Mouse (Mus musculus) activated CD4-positive, CD25-positive, alpha-beta regulatory T cell, adult 4 months (primary cell): ENCODE data around the gene Gcnt2. TPM values are rescaled to one million over a fixed set of nuclear protein-coding genes. Genes with fewer than 3 reads are reported as not detected.
"Not testable (repeated sequence)": the region's sequence is repeated elsewhere in the genome, so short reads cannot be mapped to it uniquely, and the experiment has no call there.

Source experiments
- ATAC-seq: one replicate; pipeline ENCODE4 v1.8.0; 2017
- polyA plus RNA-seq, 2 experiments: library from polyadenylated mRNA; unstranded; fragments of 100-300 nt; shearing (Covaris generic); gene quantifications; one replicate each; pipeline ENCODE4 v1.2.1; 2017

The Gcnt2 gene
- polyA plus RNA-seq, 2 experiments from 2014 or later: 0.12 TPM; not detected in 1

GRCm38 (mm10) chr13:40944346-40944745 is 84.8 kb downstream of the Gcnt2 start:
- no peak for ATAC-seq

DNA sequence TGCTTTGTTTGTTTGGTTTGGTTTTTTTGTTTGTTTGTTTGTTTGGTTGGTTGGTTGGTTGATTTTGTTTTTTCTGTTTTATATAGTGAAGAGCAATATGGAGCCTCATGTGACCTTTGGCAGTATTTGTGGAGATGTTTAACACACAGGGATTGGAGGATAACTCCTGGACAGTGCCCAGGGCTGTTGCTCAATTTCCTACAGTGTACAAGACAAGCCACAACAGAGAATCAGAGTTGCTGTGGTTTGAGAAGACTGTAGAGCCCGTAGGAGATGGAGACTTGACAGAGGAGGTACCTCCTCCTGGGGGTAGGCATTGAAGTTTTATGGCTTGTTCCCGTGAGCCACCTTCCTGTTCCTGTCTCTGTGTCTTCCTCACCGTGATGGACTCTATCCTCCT is 87.0 kb downstream of the Gcnt2 start:
- no peak for ATAC-seq

- no peak for ATAC-seq
These were observed 88.1 kb downstream of the Gcnt2 start for GRCm38 (mm10) chr13:40947538-40948205.

DNA sequence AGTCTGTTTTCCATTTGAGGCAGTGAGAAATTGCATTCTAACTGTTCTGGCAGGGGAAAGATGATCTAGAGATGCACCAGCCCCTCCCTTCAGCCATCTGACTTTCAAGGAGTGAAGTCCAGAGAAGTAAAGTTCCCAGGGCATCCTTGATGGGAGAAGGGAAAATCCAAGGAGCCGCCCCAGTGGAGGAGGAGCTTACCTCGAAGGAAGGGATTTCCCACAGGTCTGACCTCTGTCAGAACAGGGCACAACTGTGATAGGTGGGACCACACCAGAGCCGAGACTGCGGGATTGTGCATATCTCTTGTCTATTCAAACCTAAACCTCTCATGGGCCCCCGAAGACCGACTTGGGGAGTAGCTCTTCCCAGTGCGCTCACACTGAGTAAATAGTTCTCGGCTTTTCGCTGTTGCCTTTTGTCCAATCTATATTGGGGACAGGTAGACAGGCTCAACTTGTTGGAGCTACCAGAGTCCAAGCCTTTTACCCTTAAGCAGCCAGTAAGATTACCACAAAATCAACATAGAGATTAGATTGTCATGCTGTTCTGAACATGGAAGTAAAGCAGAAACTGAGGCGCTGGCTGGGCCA is 91.9 kb downstream of the Gcnt2 start:
- no peak for ATAC-seq

DNA sequence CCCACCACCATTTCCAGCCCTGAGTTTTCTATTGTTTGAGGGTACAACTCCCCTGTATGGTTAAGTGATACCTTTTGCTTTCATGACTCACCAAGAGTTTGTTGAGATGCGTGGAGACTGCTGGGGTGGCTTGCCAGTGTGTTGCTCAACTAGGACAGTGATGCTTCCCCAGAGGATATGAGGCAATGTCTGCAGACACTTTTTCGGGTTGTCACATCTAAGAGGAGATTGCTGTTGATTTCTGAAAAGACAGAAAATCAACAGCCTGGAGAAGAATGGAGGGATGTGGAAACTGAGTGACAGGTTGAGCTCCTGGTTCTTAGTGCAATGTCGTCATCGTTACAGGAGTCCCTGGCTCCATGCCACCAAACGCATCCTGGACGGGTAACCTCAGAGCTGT is 93.7 kb downstream of the Gcnt2 start:
- ATAC-seq: no peak

GRCm38 (mm10) chr13:40955773-40956172 is 96.2 kb downstream of the Gcnt2 start:
- ATAC-seq: no peak

DNA sequence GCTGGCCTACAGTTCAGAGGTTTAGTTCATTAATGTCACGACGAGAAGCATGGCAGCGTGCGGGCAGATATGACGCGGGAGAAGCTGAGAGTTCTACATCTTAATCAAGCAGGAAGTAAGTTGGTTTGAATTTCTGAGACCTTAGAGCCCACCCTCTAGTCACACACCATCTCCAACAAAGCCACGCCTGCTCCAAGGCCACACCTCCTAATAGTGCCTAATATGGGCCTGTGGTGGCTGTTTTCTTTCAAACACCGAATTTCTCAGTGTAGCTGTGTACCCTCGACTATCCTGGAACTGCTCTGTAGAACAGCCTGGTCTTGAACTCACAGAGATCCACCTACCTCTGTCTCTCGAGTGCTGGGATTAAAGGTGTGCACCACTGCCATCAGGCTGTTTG is 108.1 kb downstream of the Gcnt2 start:
- no peak for ATAC-seq

DNA sequence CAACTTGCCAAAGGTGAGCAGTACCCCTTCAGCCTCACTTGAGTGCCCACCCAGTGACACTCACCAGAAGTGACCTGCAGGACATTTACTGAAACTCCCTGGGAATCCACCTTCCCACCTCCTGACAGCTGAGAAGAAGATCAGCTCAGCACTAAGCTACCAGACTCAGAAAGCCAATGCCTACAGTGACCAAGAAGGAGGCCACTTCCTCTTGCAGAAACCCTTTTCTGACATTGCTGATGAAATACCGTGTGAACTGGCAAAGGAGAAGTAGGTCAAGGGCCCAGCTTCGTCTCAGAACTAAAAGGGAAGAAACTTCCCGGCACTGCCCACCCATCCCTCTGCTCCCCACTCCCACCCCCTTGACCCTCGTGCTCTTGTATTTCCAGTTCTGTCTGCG is 109.0 kb downstream of the Gcnt2 start:
- ATAC-seq: no peak

- no peak for ATAC-seq
These were observed 110.3 kb downstream of the Gcnt2 start for GRCm38 (mm10) chr13:40969761-40970390.

DNA sequence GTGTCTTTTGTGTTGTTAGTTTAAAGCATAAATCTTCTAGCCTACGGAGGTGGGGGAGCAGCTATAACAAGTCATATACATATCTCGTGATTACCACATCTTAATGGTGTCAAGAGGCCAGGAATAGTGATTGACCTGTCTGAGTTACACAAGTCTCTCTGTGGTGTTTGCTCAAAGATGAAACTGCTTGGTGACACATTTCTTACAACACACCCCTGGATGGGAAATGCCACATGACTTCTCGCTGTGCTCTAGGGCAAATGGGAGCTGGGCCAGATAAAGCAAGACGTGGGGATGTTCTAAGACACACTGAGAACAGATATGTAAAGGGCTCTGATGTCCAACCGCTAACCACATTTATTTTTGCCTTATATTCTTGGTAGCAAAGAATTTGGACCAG is 111.7 kb downstream of the Gcnt2 start:
- no peak for ATAC-seq

GRCm38 (mm10) chr13:40971831-40972230 is 112.3 kb downstream of the Gcnt2 start:
- no peak for ATAC-seq

DNA sequence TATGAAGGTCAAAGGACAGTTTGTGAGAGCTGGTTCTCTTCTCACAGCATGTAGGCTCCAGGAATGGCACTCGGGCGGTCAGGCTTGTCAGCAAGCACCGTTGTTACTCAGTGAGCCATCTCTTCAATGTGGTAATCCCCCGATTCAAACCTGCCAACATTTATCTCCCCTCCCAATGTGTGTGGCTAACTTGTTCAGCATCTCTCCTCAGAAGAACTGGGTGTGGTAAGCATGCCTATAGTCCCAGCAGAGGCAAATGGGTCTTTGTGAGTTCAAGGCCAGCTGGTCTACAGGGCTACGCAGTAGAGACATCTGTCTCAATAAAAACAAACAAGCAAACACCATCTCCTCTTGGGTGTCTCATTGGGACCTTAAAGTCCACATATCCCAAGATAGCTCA is 113.4 kb downstream of the Gcnt2 start:
- ATAC-seq: no peak

GRCm38 (mm10) chr13:40977609-40978008 is 118.1 kb downstream of the Gcnt2 start:
- ATAC-seq: no peak

DNA sequence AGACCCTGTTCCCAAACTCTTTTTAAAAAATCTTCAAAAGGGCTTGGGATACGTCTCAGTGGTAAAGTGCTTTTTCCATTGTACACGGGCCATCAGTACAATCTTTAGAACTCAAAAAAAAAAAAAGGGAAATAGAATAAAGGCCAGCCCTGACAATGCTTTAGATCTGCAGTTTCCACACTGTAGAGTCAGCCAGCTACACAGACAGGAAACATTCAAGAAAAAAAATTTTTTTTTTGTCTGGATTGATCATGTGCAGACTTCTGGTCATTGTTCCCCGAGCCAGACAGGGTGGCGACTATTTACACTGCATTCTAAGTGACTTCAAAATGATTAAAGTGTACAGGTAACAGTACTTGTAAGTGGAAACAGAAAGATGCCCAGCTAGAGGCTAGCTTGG is 119.1 kb downstream of the Gcnt2 start:
- ATAC-seq: no peak

- ATAC-seq: no peak
These were observed 119.8 kb downstream of the Gcnt2 start for GRCm38 (mm10) chr13:40979321-40979720.

DNA sequence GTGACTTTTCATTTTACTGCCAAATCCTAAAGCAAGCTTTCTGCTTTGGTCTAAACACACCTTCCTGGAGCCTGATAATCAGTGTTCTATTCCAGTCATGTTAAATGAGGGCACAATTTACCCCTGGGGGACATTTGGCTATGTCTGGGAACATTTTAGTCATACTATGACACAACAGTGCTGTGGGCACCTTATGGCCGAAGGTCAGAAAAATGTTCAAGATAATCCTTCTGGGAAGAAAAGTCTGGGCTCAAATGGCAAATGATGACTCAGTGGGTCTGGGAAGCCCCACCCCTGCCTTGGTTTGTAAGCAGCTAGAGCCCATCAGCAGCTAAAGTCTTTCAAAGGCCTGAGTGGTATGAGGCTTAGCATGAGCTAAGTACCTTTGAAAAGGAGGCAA is 123.2 kb downstream of the Gcnt2 start:
- ATAC-seq: no peak

DNA sequence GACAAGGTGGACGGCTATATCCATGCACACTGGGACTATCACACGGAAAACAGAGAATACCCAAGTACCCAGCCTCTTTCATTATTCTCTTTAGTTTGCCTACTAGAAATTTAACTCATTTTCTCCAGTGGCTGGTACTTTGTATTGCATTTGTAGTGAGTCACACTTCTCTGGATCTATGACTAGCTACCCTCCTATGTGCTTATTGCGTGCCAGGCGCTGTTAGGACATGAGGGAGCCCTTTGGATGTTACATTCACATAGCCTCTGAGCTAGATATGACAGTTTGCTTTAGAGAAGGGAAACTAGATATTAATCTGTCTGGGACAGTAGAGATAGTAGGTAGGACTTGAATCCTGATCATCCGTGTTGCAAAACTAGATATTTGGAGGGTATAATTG is 126.5 kb downstream of the Gcnt2 start:
- no peak for ATAC-seq

- not testable (repeated sequence) for ATAC-seq
These were observed 128.2 kb downstream of the Gcnt2 start for GRCm38 (mm10) chr13:40987608-40988303.

GRCm38 (mm10) chr13:40988418-40988817 is 128.9 kb downstream of the Gcnt2 start:
- ATAC-seq: no peak

GRCm38 (mm10) chr13:40994487-40995263 is 135.1 kb downstream of the Gcnt2 start:
- no peak for ATAC-seq

GRCm38 (mm10) chr13:40998537-40998936 is 139.0 kb downstream of the Gcnt2 start:
- not testable (repeated sequence) for ATAC-seq

DNA sequence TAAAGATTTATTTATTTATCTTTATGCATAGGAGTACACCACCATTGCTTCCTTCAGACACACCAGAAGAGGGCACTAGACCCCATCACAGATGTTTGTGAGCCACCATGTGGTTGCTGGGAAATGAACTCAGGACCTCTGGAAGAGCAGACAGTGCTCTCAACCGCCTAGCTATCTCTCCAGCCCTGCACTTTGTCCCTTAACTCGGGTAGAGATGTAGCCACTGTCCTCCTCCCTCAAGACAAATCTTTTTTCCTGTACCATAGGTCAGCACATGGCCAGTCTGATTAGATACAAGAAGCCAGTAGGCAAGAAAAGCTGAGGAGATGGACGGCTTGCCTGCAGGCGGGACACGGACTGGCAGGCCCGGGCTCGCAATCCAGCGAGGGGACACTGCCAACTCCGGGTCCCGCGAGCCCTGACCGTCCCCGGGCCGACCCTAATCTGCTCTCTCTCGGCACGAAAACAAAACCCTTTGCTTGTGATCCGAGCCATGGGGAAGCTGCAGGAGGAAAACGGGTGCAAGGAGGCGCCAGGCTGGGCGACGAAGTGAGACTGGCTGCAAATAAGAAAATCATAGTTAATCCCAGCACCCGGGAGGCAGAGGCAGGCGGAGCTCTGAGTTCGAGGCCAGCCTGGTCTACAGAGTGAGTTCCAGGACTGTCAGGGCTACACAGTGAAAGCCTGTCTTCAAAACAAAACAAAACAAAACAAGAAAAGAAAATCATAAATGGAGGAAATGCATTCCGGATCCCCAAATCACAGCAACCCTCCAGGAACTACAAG is 140.8 kb downstream of the Gcnt2 start:
- ATAC-seq: no peak
